21 mouse cellular contexts compared by ENCODE assay signal in the genomic region with DNA sequence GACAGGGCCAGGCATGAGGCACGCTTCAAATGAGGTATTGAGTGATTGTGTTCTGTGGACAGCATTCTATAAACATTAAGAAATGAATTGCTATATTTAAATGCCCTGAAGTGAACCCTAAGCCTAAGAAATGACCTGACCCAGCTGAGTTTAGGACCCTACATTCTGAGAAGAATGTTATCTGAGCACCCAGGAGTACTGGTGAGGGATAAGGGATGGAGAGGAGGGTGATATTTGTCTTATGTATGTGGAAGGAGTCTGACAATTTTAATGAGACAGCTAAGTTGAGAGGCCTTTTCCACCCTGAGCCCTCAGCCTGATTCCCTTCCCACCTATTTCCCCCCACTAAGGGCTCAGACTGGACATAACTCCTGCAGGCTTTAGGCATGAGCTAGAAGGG.
DNase-seq lines count a peak whose midpoint lies in the region; ATAC-seq and TF ChIP-seq lines count a peak whose summit lies in the region.
"Had no signal": no experiment of that assay in that cellular context is flagged by ENCODE, and none has a peak within 500 bp of the region (broad histone marks: within the 10 kb centered on the region; RNA-seq: fewer than 3 reads in every experiment).

No protein-coding gene starts in this region.

- no peak overlapping the region for H3K4me3 ChIP-seq in kidney, postnatal 0 days (replicated peaks; ENCODE audit: low read depth, low read length)
- no peak overlapping the region for H3K4me3 ChIP-seq in MEL (ENCODE audit: control insufficient read depth in 1 of 2, insufficient read depth in 1 of 2, low read depth in 2 of 2, low read length in 2 of 2)
- H3K4me3 ChIP-seq: embryonic facial prominence, embryonic 15.5 days; heart, embryonic 13.5 days; hindbrain, embryonic 12.5 days had no signal

- no peak for TF ChIP-seq CTCF in kidney, postnatal 0 days (IDR thresholded peaks at IDR 0.05; ENCODE audit: low read depth)
- TF ChIP-seq CTCF in MEL (IDR thresholded peaks at IDR 0.05 in 2 of 3, conservative IDR thresholded peaks at IDR 0.05 in 1 of 3; ENCODE audit: control insufficient read depth in 1 of 3, insufficient read depth in 1 of 3, low read depth in 2 of 3, low read length in 3 of 3, poor library complexity in 1 of 3, severe bottlenecking in 1 of 3) = no peak

- intact Hi-C loops in left cerebral cortex, postnatal 4 days (cut with DNase I) = no loop called here

- H3K4me1 ChIP-seq in kidney, postnatal 0 days (replicated peaks; ENCODE audit: insufficient read depth, low read length) = no peaks in the 10 kb centered on the region
- H3K4me1 ChIP-seq in MEL (ENCODE audit: control insufficient read depth in 1 of 2, insufficient read depth in 2 of 2, low read length in 2 of 2) = peaks cover 21 to 42% of the 10 kb centered on the region in 2 experiments
- H3K4me1 ChIP-seq: embryonic facial prominence, embryonic 15.5 days; hindbrain, embryonic 12.5 days had no signal

- 39% methylated on average over 1 of the region's 1 CpGs for WGBS in kidney, postnatal 0 days

- H3K36me3 ChIP-seq in kidney, postnatal 0 days (ENCODE audit: insufficient read depth, low read length) = no peaks in the 10 kb centered on the region
- H3K36me3 ChIP-seq in MEL (ENCODE audit: control insufficient read depth in 1 of 2, insufficient read depth in 2 of 2, low read length in 2 of 2) = peaks cover 0 to 36% of the 10 kb centered on the region in 2 experiments; a peak in 2 of 4 replicates
- H3K36me3 ChIP-seq: embryonic facial prominence, embryonic 15.5 days; G1E; hindbrain, embryonic 12.5 days had no signal

- TF ChIP-seq EP300 in MEL (IDR thresholded peaks at IDR 0.05; ENCODE audit: low read depth in 1 of 2, low read length in 2 of 2) = peak; percentile 58 to 81; a peak in 3 of 4 replicates

- no peak for TF ChIP-seq POLR2A in MEL (IDR thresholded peaks at IDR 0.05; ENCODE audit: control insufficient read depth in 1 of 2, insufficient read depth in 1 of 2, low read depth in 1 of 2, low read length in 2 of 2, poor library complexity in 1 of 2)

- H3K4me2 ChIP-seq in kidney, postnatal 0 days (ENCODE audit: low read length) = no peak overlapping the region
- H3K4me2 ChIP-seq: embryonic facial prominence, embryonic 15.5 days; heart, embryonic 13.5 days; hindbrain, embryonic 12.5 days had no signal

- H3K9ac ChIP-seq in kidney, postnatal 0 days (ENCODE audit: low read depth, low read length) = no peak overlapping the region
- no peak overlapping the region for H3K9ac ChIP-seq in MEL (ENCODE audit: control insufficient read depth, low read depth, low read length, poor library complexity, severe bottlenecking)
- H3K9ac ChIP-seq: embryonic facial prominence, embryonic 15.5 days; heart, embryonic 13.5 days; hindbrain, embryonic 12.5 days had no signal

- no peaks in the 10 kb centered on the region for H3K9me3 ChIP-seq in kidney, postnatal 0 days (replicated peaks; ENCODE audit: low read length)
- no peaks in the 10 kb centered on the region for H3K9me3 ChIP-seq in MEL (replicated peaks; ENCODE audit: insufficient read depth, low read length)
- H3K9me3 ChIP-seq: embryonic facial prominence, embryonic 15.5 days; heart, embryonic 13.5 days; hindbrain, embryonic 12.5 days had no signal

- no peaks in the 10 kb centered on the region for H3K79me2 ChIP-seq in MEL (ENCODE audit: control insufficient read depth, insufficient read depth, low read length, poor library complexity)

- DNase-seq in kidney, postnatal 0 days (ENCODE audit: low spot score) = no peak
- DNase-seq in kidney, adult 18-20 months = no peak
- peak; percentile 42 for DNase-seq in MEL (ENCODE audit: low read depth, low spot score)
- peak; percentile 57 for DNase-seq in c-Kit-positive CD71-positive TER-119-negative erythroid progenitor cells, embryonic 14.5 days (ENCODE audit: low read depth)
- DNase-seq in left cerebral cortex, postnatal 4 days = no peak
- DNase-seq in right cerebral cortex, adult 2 months (ENCODE audit: low spot score in 2 of 2) = no peak
- no peak for DNase-seq in heart, adult 9 months (ENCODE audit: low spot score in 2 of 2)
- DNase-seq: cerebellum, adult 2 months; cerebellum, postnatal 10 days; embryo, embryonic 11 days; gastrocnemius, postnatal 14 days; heart, postnatal 4 days had no signal

- TF ChIP-seq RAD21 in MEL (IDR thresholded peaks at IDR 0.05; ENCODE audit: low read depth, low read length) = no peak

- ATAC-seq in kidney, postnatal 0 days (replicated peaks; ENCODE audit: low FRiP score, low read depth) = peak; percentile 27; the same call in 1 of the 2 replicates
- peak; percentile 20; the same call in 1 of the 2 replicates for ATAC-seq in megakaryocyte progenitor cell, adult 5-6 weeks (replicated peaks; ENCODE audit: poor library complexity)
- ATAC-seq: activated CD4-positive, CD25-positive, alpha-beta regulatory T cell, adult 4 months; CD4-positive, CD25-positive, alpha-beta regulatory T cell, adult 4 months; forebrain, embryonic 16.5 days; hindbrain, embryonic 16.5 days had no signal

- no peak overlapping the region for H3K27ac ChIP-seq in kidney, postnatal 0 days
- peak overlapping the region; percentile 4; the same call in 1 of the 2 replicates for H3K27ac ChIP-seq in MEL (ENCODE audit: control insufficient read depth, low read depth, low read length)
- H3K27ac ChIP-seq: embryonic facial prominence, embryonic 15.5 days; heart, embryonic 13.5 days; hindbrain, embryonic 12.5 days had no signal

- no peaks in the 10 kb centered on the region for H3K27me3 ChIP-seq in kidney, postnatal 0 days (ENCODE audit: insufficient read depth, low read length)
- no peaks in the 10 kb centered on the region for H3K27me3 ChIP-seq in MEL (ENCODE audit: control insufficient read depth in 1 of 2, insufficient read depth in 2 of 2, low read length in 2 of 2)
- H3K27me3 ChIP-seq: embryonic facial prominence, embryonic 15.5 days; heart, embryonic 13.5 days; hindbrain, embryonic 12.5 days had no signal

TF ChIP-seq in MEL, 35 proteins besides CTCF, POLR2A, EP300 and RAD21:
- no peak for TF ChIP-seq POLR2AphosphoS2 (IDR thresholded peaks at IDR 0.05; ENCODE audit: low read length)
- 0 out of 2 replicates have a peak, but pooled peaks have one; percentile 12 for TF ChIP-seq MAZ (IDR thresholded peaks at IDR 0.05; ENCODE audit: low read depth, low read length)
- TF ChIP-seq TCF12 (IDR thresholded peaks at IDR 0.05; ENCODE audit: low read depth, low read length) = peak; percentile 76
- peak; percentile 65 for TF ChIP-seq GATA1 (IDR thresholded peaks at IDR 0.05; ENCODE audit: low read depth, low read length)
- TF ChIP-seq ETS1 (IDR thresholded peaks at IDR 0.05; ENCODE audit: low read depth, low read length) = peak; percentile 69
- no peak for TF ChIP-seq NELFE (IDR thresholded peaks at IDR 0.05; ENCODE audit: low read depth, low read length)
- peak; percentile 34 for TF ChIP-seq TAL1 (IDR thresholded peaks at IDR 0.05; ENCODE audit: low read length)

Comparison
In these comparisons a context has a peak if more than half of its experiments do, and no peak if none do; other contexts are left out.
1. DNase-seq: peak in MEL (single experiment) and c-Kit-positive CD71-positive TER-119-negative erythroid progenitor cells, embryonic 14.5 days (single experiment); none in kidney, postnatal 0 days (single experiment), kidney, adult 18-20 months (single experiment), left cerebral cortex, postnatal 4 days (single experiment), right cerebral cortex, adult 2 months (0 of 2) and heart, adult 9 months (0 of 2).